Mouse (Mus musculus) megakaryocyte, embryonic 14.5 days (primary cell): ENCODE measurements around the gene Gm17545.

Experiments used
- FLI1 ChIP-seq: IDR thresholded peaks from 2 replicates; pipeline ENCODE4 v1.6.1; 2012; ENCODE audit warnings: low read length, inconsistent platforms, mixed read lengths
- GATA1 ChIP-seq: IDR thresholded peaks from 3 replicates; pipeline ENCODE4 v1.6.1; 2012; ENCODE audit warnings: mixed read lengths, low read length, inconsistent platforms, borderline replicate concordance

DNA sequence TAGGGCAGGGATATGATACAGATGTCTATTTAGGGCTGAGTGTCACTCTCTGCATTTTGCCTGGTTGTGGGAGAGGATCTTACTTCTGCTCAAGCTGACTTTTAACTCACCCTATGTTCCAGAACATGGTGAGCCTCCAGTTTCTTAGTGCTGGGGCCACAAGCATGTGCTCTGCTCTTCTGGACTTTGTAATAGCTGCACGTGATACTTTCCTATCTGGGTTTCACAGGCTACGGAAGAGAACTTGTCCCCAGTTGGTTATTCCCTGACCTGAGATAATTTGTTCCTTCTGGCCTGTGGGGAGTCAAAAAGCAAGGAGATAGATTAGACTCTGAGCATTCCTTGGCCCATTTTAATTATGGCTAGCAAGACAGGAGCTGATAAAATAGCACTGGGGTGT lies 51.5 kb downstream of the Gm17545 start:
- no peak for TF ChIP-seq GATA1
- no peak for TF ChIP-seq FLI1
